Mouse (Mus musculus): Measurements from ENCODE around the gene Gm8279.
"Not testable (repeated sequence)": the region's sequence is repeated elsewhere in the genome, so short reads cannot be mapped to it uniquely, and the experiment has no call there.

The Gm8279 gene

GRCm38 (mm10) chr14:5131219-5131618, at the start of gene Gm8279:
Gene Gm8279 (plus strand): TSS chr14:5131519.
- not testable (repeated sequence) for DNase-seq (ENCODE audit: low read depth, low spot score)

GRCm38 (mm10) chr14:5164235-5164634, 32.9 kb downstream of the Gm8279 start, which contains the start of gene Gm3317:
Gene Gm3317 (plus strand): TSS chr14:5164535.
- DNase-seq (ENCODE audit: low read depth, low spot score) = not testable (repeated sequence)

GRCm38 (mm10) chr14:5185493-5185892, 54.2 kb downstream of the Gm8279 start, which contains the start of gene Gm8271:
Gene Gm8271 (plus strand): TSS chr14:5185793.
- not testable (repeated sequence) for DNase-seq (ENCODE audit: low read depth, low spot score)
